ENCODE assay signal across 8 mouse cellular contexts in the genomic region with DNA sequence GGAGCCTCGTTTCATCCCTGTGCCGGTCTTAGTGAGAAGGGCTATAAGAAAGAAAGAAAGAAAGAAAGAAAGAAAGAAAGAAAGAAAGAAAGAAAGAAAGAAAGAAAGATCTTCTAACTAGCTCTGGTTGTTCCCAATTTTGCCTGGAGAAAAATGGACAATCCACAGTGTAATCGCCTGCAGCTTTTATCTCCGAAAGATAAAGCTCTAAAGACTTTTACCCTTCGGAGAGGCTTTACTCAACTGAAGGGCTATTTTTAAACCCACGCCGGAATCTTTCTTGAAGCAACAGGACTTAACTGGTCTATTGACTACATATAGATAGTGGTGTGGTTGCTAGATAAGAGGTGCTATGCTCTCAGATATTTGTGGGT. TPM values are rescaled to one million over a fixed set of nuclear protein-coding genes. Genes with fewer than 3 reads are reported as not detected.
DNase-seq lines count a peak whose midpoint lies in the region; ATAC-seq and TF ChIP-seq lines count a peak whose summit lies in the region.

No protein-coding gene starts in this region.

- no peak for TF ChIP-seq CTCF in layer of hippocampus, adult 2 months (conservative IDR thresholded peaks at IDR 0.05)
- TF ChIP-seq CTCF in midbrain, postnatal 0 days (IDR thresholded peaks at IDR 0.05) = no peak

- ATAC-seq in hindbrain, embryonic 16.5 days = no peak
- ATAC-seq in midbrain, postnatal 0 days (ENCODE audit: low FRiP score) = no peak

- DNase-seq in layer of hippocampus, adult 2 months (ENCODE audit: low spot score in 2 of 2) = no peak
- no peak for DNase-seq in layer of hippocampus, postnatal 25 days (ENCODE audit: extremely low spot score in 1 of 2, low spot score in 1 of 2)
- DNase-seq in embryonic facial prominence, embryonic 10.5 days (ENCODE audit: low spot score) = no peak
- no peak for DNase-seq in midbrain, postnatal 0 days (ENCODE audit: low spot score)
- no peak for DNase-seq in MN1 (ENCODE audit: low spot score)
- no peak for DNase-seq in frontal cortex, postnatal 14 days (ENCODE audit: low spot score in 2 of 2)
- DNase-seq in urinary bladder, postnatal 25 days (ENCODE audit: low spot score) = no peak

- peaks cover 25% of the 10 kb centered on the region for H3K27me3 ChIP-seq in embryonic facial prominence, embryonic 10.5 days (replicated peaks; ENCODE audit: low read depth, poor library complexity, severe bottlenecking)
- peaks cover 5% of the 10 kb centered on the region for H3K27me3 ChIP-seq in hindbrain, embryonic 16.5 days (replicated peaks; ENCODE audit: control insufficient read depth, insufficient read depth, low read length)
- H3K27me3 ChIP-seq in midbrain, postnatal 0 days (ENCODE audit: insufficient read depth, low read length) = peaks cover 11% of the 10 kb centered on the region

- peak overlapping the region; percentile 90 for H3K4me3 ChIP-seq in layer of hippocampus, adult 2 months
- H3K4me3 ChIP-seq in embryonic facial prominence, embryonic 10.5 days = peak overlapping the region; percentile 88
- peak overlapping the region; percentile 91 for H3K4me3 ChIP-seq in hindbrain, embryonic 16.5 days (ENCODE audit: low read length)
- H3K4me3 ChIP-seq in midbrain, postnatal 0 days (ENCODE audit: low read depth, low read length) = peak overlapping the region; percentile 82

- H3K9ac ChIP-seq in hindbrain, embryonic 16.5 days (ENCODE audit: low read depth, low read length) = peak overlapping the region; percentile 76; the same call in 1 of the 2 replicates
- H3K9ac ChIP-seq in midbrain, postnatal 0 days (replicated peaks; ENCODE audit: low read length, poor library complexity, severe bottlenecking) = no peak overlapping the region

- WGBS in embryonic facial prominence, embryonic 10.5 days = 0% methylated on average over 7 of the region's 7 CpGs
- WGBS in hindbrain, embryonic 16.5 days = under 1% methylated on average over 7 of the region's 7 CpGs
- under 1% methylated on average over 7 of the region's 7 CpGs for WGBS in midbrain, postnatal 0 days

- H3K9me3 ChIP-seq in embryonic facial prominence, embryonic 10.5 days = no peaks in the 10 kb centered on the region
- H3K9me3 ChIP-seq in hindbrain, embryonic 16.5 days (ENCODE audit: control insufficient read depth, low read length) = no peaks in the 10 kb centered on the region
- no peaks in the 10 kb centered on the region for H3K9me3 ChIP-seq in midbrain, postnatal 0 days (ENCODE audit: low read length)

- H3K36me3 ChIP-seq in embryonic facial prominence, embryonic 10.5 days (replicated peaks) = peaks cover 18% of the 10 kb centered on the region
- no peaks in the 10 kb centered on the region for H3K36me3 ChIP-seq in hindbrain, embryonic 16.5 days (ENCODE audit: control insufficient read depth, insufficient read depth, low read length)
- H3K36me3 ChIP-seq in midbrain, postnatal 0 days (ENCODE audit: insufficient read depth, low read length) = no peaks in the 10 kb centered on the region

- peak overlapping the region; percentile 91 for H3K4me2 ChIP-seq in hindbrain, embryonic 16.5 days (ENCODE audit: low read length)
- H3K4me2 ChIP-seq in midbrain, postnatal 0 days (ENCODE audit: low read depth, low read length, poor library complexity, severe bottlenecking) = peak overlapping the region; percentile 96

- H3K27ac ChIP-seq in layer of hippocampus, adult 2 months = no peak overlapping the region
- peak overlapping the region; percentile 98 for H3K27ac ChIP-seq in embryonic facial prominence, embryonic 10.5 days (replicated peaks)
- H3K27ac ChIP-seq in hindbrain, embryonic 16.5 days (ENCODE audit: low read depth, low read length) = no peak overlapping the region
- no peak overlapping the region for H3K27ac ChIP-seq in midbrain, postnatal 0 days (ENCODE audit: low read depth, low read length)

- peaks cover 51% of the 10 kb centered on the region for H3K4me1 ChIP-seq in embryonic facial prominence, embryonic 10.5 days
- peaks cover 11% of the 10 kb centered on the region for H3K4me1 ChIP-seq in hindbrain, embryonic 16.5 days (ENCODE audit: control insufficient read depth, insufficient read depth, low read depth, low read length)
- H3K4me1 ChIP-seq in midbrain, postnatal 0 days (ENCODE audit: insufficient read depth, low read length) = no peaks in the 10 kb centered on the region; the same call in 1 of the 2 replicates

RNA-seq across cellular contexts. Expression of a gene that starts 0.5 kb away (rescaled TPM):
- total RNA-seq in layer of hippocampus, adult 2 months (2021) = 1 to 10 TPM; 3.1 to 9.1 TPM
- 1 to 10 TPM; 6.6 to 9.0 TPM for total RNA-seq in layer of hippocampus, postnatal 25 days (2021)
- polyA plus RNA-seq in embryonic facial prominence, embryonic 10.5 days (2016; fragmentation: Nextera tagmentation; extraction: Ambion mirVana) = 252 and 257 TPM in 2 replicates
- polyA plus RNA-seq in hindbrain, embryonic 16.5 days (2015; fragmentation: Nextera tagmentation; extraction: Ambion mirVana) = 17.3 and 22.1 TPM in 2 replicates
- total RNA-seq in midbrain, postnatal 0 days (2014; rRNA removed) = 4.5 and 14.5 TPM in 2 replicates
- polyA plus RNA-seq in midbrain, postnatal 0 days (2015; fragmentation: Nextera tagmentation; extraction: Ambion mirVana) = 2.5 and 3.2 TPM in 2 replicates
